Mouse (Mus musculus): Measurements from ENCODE around the gene Aen.

Gene Aen

DNA sequence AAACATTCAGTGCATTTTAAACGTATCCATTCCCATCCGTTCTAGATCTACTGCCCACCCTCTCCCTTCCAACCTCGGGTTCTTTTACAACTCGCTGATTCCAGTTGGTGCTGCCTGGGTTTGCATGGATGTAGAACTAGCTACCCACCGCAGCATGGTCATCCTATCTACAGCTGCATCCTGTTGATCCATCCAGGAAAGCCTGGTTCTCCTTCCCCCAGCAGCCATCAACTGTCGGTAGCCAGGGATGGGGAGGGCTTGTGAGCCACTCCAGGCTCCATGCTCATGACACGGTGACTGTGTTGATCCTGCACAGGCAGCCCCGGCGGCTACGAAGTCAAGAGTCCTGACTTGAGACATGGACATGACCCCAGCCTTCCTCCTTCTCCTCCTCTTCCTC lies 1.7 kb upstream of the Aen start:
- DNase-seq (ENCODE audit: low spot score in 2 of 2), result no peak

DNA sequence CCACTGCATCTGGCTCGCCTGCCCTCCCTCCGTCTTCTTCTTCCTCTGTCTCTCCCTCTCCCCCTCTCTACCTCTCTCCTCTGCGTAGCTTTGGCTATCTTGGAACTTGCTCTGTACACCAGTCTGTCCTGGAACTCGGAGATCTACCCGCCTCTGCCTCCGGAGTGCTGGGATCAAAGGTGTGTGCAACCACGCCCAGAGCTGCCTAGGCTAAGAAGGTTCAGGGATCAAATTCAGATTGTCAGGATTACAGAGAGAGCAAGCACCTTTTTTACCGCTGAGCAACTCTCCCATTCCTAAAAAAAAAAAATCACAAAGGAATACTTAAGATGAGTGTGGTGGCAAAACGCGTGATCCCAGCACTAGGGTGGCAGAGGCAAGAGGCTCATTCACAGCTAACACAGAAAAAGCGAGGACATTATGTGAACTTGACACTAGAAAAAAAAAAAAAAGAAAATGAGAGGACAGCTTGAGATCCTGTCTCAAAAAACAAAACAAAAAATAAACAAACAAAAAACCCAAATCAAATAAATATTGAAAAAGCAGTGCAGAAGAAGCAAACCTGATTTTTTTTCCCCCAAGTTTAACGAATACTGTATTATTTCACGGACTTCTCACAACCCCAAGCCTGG lies 517 bp upstream of the Aen start:
- no peak for DNase-seq (ENCODE audit: low spot score in 2 of 2)

GRCm38 (mm10) chr7:78897567-78897966 lies 1.9 kb downstream of the Aen start:
- no peak for DNase-seq (ENCODE audit: low spot score in 2 of 2)

DNA sequence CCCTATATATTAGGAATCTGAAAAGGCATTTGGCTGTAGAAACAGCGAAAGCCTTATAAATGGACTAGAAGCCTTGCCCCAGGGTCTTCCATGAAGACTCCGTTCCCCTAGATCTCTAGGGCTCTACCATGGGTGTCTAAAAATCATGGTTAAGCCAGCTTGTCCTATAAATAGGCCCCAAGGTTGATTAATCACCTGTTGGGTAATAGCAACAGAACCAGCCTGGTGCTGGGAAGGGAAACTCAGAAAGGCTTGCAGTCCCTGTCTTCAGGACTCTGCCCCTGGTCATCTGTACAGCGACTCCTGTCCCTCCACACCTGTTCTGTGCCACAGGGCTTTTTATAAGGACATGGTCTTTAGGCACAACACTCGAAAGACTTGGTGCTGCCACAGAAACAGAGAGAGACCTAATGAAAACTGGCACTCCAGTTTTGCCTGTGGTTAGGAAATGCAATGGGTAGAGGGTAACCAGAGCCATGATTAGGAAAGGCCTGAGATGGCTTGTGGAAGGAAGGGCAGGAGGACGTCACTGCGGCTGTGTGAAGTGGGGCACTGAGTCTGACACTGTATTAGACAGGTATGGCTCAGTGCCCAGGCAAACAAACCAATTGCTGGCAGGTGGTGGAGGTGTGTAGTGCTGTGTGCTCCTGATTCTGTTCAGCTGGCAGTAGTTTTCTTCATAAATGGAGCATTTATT lies 7.7 kb downstream of the Aen start:
- DNase-seq (ENCODE audit: low spot score in 2 of 2), result no peak

DNA sequence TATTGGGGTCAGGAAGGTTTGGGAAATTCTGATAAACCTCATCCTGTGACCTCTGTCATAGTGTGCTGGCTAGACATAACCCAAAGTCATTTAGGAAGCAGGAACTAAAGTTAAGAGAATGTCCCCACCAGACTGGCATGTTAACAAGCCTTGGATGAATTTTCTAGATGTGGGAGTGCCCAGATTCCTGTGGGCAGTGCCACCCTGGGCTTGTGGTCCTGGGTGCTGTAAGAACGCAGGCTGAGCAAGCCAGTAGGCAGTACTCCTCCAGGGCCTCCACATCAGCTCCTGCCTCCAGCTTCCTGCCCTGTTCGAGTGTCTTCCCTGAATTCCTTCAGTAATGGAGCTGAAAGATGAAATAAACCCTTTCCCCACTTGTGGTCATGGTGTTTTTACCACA lies 8.5 kb downstream of the Aen start:
- no peak for DNase-seq (ENCODE audit: low spot score in 2 of 2)

DNA sequence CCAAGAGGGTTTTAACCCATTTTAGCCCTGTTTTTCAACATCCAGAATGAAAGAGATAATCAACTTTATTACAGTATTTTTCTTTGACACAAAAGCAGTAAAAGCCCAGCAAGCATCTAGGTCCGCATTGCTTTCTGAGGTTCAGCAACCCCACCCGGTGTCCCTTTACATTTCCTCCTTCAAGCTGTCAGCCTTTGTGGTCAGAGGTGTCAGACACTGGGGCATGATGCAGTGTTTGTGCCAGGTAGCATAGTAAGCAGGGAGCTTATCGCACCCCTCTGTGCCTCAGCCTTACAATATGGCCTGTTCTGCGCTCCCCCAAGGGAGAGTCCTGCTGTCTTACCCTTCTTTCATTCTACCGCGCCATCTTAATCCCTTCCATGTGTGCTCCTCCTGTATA lies 13.4 kb downstream of the Aen start:
- DNase-seq (ENCODE audit: low spot score in 2 of 2), result no peak

- DNase-seq (ENCODE audit: low spot score in 2 of 2), result no peak
Observed at GRCm38 (mm10) chr7:78910336-78911098, 14.9 kb downstream of the Aen start.

DNA sequence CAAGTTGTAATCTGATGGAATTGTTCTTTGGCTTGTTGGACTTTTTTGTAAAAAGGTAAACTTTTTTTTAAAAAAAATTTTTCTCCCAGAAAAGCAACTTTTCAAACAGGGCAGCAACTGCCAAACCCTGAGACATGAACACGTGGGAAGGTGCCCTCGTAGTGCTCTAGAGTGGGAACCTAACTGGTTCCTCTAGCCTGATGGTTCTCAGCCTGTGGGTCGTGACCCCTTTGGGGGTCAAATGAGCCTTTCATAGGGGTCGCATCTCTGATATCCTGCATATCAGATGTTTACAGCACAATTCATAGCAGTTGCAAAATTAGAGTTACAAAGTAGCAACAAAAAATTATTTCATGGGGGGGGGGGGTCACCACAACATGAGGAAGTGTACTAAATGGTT lies 15.6 kb downstream of the Aen start:
- no peak for DNase-seq (ENCODE audit: low spot score in 2 of 2)

- DNase-seq (ENCODE audit: low spot score in 2 of 2), result no peak
Observed at GRCm38 (mm10) chr7:78912253-78912973, 16.8 kb downstream of the Aen start.

GRCm38 (mm10) chr7:78912974-78913474 lies 17.4 kb downstream of the Aen start, which contains the start of gene Isg20:
Gene Isg20, plus strand, starts transcription at chr7:78913424.
- no peak for DNase-seq (ENCODE audit: low spot score in 2 of 2)

DNA sequence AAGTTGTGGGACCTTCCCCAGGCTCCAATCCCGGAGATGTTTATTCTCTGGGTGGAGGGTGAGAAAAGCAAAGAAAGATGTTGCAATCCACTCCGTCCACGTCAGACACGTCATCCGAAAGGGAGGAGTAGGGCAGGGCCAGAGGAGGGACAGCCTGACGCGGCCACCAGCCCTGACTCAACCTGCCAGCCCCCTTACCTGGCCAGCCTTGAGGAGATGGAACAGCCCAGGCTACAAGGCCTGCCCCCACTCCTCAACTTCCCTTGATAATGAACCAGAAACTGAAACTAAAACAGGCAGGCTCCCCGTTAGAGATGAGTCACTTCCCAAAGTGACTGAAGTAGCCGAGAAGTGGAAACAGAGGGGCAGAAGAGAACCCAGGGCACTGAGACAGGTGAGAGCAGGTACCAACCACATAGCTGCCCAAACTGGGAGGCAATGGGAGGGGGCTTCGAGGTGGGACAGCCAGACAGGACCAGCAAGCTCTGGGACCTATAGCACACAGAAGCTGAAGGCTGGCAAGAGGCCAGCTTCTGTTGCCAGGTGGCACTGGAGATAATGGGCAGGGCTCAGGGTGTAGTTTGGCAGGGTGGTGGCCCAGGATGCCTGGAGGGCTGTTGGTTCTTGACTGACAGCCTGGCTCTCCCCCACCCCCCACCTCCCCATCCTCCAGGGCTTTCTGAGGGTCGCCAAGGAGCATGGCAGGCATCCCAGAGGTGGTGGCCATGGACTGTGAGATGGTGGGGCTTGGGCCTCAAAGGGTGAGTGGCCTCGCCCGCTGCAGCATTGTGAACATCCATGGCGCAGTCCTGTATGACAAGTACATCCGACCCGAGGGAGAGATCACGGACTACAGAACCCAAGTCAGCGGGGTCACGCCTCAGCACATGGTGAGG lies 18.2 kb downstream of the Aen start:
- no peak for DNase-seq (ENCODE audit: low spot score in 2 of 2)

- no peak for DNase-seq (ENCODE audit: low spot score in 2 of 2)
Observed at GRCm38 (mm10) chr7:78914545-78914845, 18.8 kb downstream of the Aen start.

DNA sequence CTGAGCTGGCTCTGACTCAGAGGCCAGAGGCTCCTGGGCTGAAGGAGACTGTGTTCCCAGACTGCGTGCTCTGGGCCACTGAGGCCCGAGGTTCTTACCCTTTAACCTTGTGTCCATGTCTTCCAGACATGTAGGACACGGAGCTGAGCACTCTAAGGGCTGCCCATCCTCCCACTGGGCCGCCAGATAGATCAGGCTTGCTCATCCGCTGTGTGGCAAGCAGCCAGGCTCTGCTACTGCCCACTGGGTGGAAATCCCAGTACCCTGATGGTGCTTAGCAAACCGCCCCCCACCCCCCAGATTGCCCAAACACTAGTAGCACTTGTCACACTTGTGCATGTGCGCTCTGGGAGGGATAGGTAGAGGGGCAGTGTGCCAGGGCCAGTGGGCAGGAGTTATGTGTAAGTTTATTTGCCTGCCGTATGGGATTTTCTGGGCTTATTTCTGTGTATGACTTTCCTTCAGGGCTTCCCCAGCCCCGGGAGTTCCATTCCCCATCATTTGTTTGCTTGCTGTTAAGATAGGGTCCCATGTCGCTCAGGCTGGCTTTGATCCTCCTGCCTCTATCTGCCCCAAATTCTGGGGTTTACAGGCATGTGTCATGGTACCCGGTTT lies 19.3 kb downstream of the Aen start:
- no peak for DNase-seq (ENCODE audit: low spot score in 2 of 2)

DNA sequence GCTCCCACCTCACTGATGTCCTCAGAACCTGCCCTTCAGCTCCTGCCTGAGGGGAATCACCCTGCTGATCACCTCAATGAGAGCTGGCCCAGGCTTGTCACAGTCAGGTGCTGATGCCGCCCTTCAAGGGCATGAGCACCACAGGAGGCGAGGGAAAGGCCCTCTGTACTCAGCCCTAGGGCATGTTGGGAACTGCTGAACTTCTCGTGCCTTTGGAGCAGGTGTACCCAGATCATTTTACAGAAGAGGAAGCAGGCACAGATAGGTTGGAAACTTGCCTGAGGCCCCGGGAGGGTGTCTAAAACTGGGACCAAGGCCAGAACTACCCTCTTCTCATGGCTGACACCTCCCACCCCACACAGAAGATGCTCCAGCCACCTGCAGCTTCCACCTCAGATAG lies 23.0 kb downstream of the Aen start:
- DNase-seq (ENCODE audit: low spot score in 2 of 2), result no peak

- DNase-seq (ENCODE audit: low spot score in 2 of 2), result no peak
Observed at GRCm38 (mm10) chr7:78922506-78922905, 26.9 kb downstream of the Aen start.

DNA sequence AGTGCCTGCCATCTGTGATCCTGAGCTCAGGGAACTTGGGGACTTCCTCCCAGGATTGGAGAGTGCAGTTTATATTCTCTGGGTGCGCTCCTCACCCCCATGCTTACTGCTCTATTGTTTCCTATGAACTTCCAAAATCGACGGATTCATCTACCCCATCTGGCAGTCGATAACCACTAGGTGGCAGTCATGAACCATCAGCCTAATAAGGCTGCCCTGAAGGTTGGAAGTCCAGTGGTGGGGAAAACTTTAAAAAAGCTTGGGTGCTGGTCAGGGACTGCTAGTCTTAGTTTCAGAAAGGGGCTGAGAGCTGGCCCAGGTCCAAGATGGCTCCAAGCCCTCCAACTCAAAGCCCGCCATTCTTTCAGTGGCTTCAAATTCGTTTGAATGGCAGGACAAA lies 28.6 kb downstream of the Aen start:
- DNase-seq (ENCODE audit: low spot score in 2 of 2), result peak in 1 of 2 experiments; percentile 24

- no peak for DNase-seq (ENCODE audit: low spot score in 2 of 2)
Observed at GRCm38 (mm10) chr7:78924796-78925195, 29.1 kb downstream of the Aen start.

- DNase-seq (ENCODE audit: low spot score in 2 of 2), result no peak
Observed at GRCm38 (mm10) chr7:78925680-78926079, 30.0 kb downstream of the Aen start.

GRCm38 (mm10) chr7:78926156-78926555 lies 30.5 kb downstream of the Aen start:
- no peak for DNase-seq (ENCODE audit: low spot score in 2 of 2)

DNA sequence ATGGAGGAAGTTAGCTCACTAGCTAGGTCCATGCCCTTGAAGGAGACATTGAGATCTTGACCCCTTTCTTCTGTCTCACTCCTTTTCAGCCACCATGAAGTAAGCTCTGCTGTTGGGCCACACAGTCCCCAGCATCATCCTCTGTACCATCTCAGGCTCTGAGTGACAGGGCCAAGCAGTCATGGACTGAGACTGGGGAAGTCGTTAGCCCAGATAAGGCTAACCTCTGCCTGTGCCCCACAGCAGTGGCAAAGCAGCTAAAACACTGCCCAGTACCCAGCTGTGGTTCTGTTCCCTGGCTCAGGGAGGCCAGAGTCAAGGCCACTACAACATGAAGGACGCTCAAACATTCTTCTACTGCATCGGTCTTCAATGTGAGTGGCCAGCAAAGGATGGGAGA lies 31.6 kb downstream of the Aen start:
- no peak for DNase-seq (ENCODE audit: low spot score in 2 of 2)
